Mouse (Mus musculus): ENCODE results near the gene Dhps. TPM values are rescaled to one million over a fixed set of nuclear protein-coding genes. Genes with fewer than 3 reads are reported as not detected.
"Not testable (repeated sequence)": the region's sequence is repeated elsewhere in the genome, so short reads cannot be mapped to it uniquely, and the experiment has no call there.

The Dhps gene
- total RNA-seq, 2 experiments from 2014 or later: 26.9 to 50.9 TPM

- ATAC-seq (ENCODE audit: poor library complexity, severe bottlenecking): no peak
These were observed 20.1 kb downstream of the Dhps start for GRCm38 (mm10) chr8:85091526-85092090.

- ATAC-seq (ENCODE audit: poor library complexity, severe bottlenecking): no peak
These were observed 23.5 kb downstream of the Dhps start for GRCm38 (mm10) chr8:85095051-85095450.

GRCm38 (mm10) chr8:85095566-85095965 lies 24.0 kb downstream of the Dhps start:
- no peak for ATAC-seq (ENCODE audit: poor library complexity, severe bottlenecking)

- ATAC-seq (ENCODE audit: poor library complexity, severe bottlenecking): no peak
These were observed 24.6 kb downstream of the Dhps start for GRCm38 (mm10) chr8:85096196-85096595.

- ATAC-seq (ENCODE audit: poor library complexity, severe bottlenecking): no peak
These were observed 25.3 kb downstream of the Dhps start for GRCm38 (mm10) chr8:85096850-85097249.

- no peak for ATAC-seq (ENCODE audit: poor library complexity, severe bottlenecking)
These were observed 28.6 kb downstream of the Dhps start for GRCm38 (mm10) chr8:85100076-85100665.

- no peak for ATAC-seq (ENCODE audit: poor library complexity, severe bottlenecking)
These were observed 41.7 kb downstream of the Dhps start for GRCm38 (mm10) chr8:85113241-85113640.

GRCm38 (mm10) chr8:85115501-85115900 lies 43.9 kb downstream of the Dhps start:
- no peak for ATAC-seq (ENCODE audit: poor library complexity, severe bottlenecking)

- no peak for ATAC-seq (ENCODE audit: poor library complexity, severe bottlenecking)
These were observed 45.4 kb downstream of the Dhps start for GRCm38 (mm10) chr8:85116984-85117383.

GRCm38 (mm10) chr8:85119052-85119981 lies 47.8 kb downstream of the Dhps start:
- peak; percentile 40; the same call in 1 of the 2 replicates for ATAC-seq (ENCODE audit: poor library complexity, severe bottlenecking)

GRCm38 (mm10) chr8:85120251-85120650 lies 48.7 kb downstream of the Dhps start:
- not testable (repeated sequence) for ATAC-seq (ENCODE audit: poor library complexity, severe bottlenecking)

- no peak for ATAC-seq (ENCODE audit: poor library complexity, severe bottlenecking)
These were observed 51.4 kb downstream of the Dhps start, which contains the start of gene Zfp791 for GRCm38 (mm10) chr8:85122995-85123394. Gene Zfp791, minus strand, starts transcription at chr8:85123095.

GRCm38 (mm10) chr8:85123691-85124090 lies 52.1 kb downstream of the Dhps start:
- ATAC-seq (ENCODE audit: poor library complexity, severe bottlenecking): no peak

Other genes starting within 250 kb of the Dhps start
- gene Dand5, start 248.9 kb upstream of the Dhps start, total RNA-seq (2015): 1.4 and 2.6 TPM in 2 replicates
- gene Dand5, start 248.9 kb upstream of the Dhps start, total RNA-seq (2017): 0.28 and 4.4 TPM in 2 replicates
- 6.3 and 6.6 TPM in 2 replicates for gene Gadd45gip1, start 240.2 kb upstream of the Dhps start, total RNA-seq (2015)
- gene Gadd45gip1, start 240.2 kb upstream of the Dhps start, total RNA-seq (2017): 13.9 and 20.5 TPM in 2 replicates
- gene Rad23a, start 231.1 kb upstream of the Dhps start, total RNA-seq (2015): 35.6 and 36.9 TPM in 2 replicates
- gene Rad23a, start 231.1 kb upstream of the Dhps start, total RNA-seq (2017): 27.6 and 29.5 TPM in 2 replicates
- gene Calr, start 224.8 kb upstream of the Dhps start, total RNA-seq (2015): 163 and 187 TPM in 2 replicates
- 821 and 830 TPM in 2 replicates for gene Calr, start 224.8 kb upstream of the Dhps start, total RNA-seq (2017)
- gene Farsa, start 214.8 kb upstream of the Dhps start, total RNA-seq (2015): 11.6 and 17.3 TPM in 2 replicates
- gene Farsa, start 214.8 kb upstream of the Dhps start, total RNA-seq (2017): 49.7 and 53.4 TPM in 2 replicates
- gene Syce2, start 199.6 kb upstream of the Dhps start, total RNA-seq (2015): 67.7 and 97.1 TPM in 2 replicates
- 46.2 and 47.5 TPM in 2 replicates for gene Syce2, start 199.6 kb upstream of the Dhps start, total RNA-seq (2017)
- gene Gcdh, start 177.8 kb upstream of the Dhps start, total RNA-seq (2015): 7.4 and 8.8 TPM in 2 replicates
- gene Gcdh, start 177.8 kb upstream of the Dhps start, total RNA-seq (2017): 9.7 and 11.9 TPM in 2 replicates
- 2.0 and 5.2 TPM in 2 replicates for gene Klf1, start 169.8 kb upstream of the Dhps start, total RNA-seq (2015)
- gene Klf1, start 169.8 kb upstream of the Dhps start, total RNA-seq (2017): 1.8 and 8.7 TPM in 2 replicates
- 15.2 and 30.1 TPM in 2 replicates for gene Dnase2a, start 163.2 kb upstream of the Dhps start, total RNA-seq (2015)
- gene Dnase2a, start 163.2 kb upstream of the Dhps start, total RNA-seq (2017): 27.4 and 39.0 TPM in 2 replicates
- gene Mast1, start 134.4 kb upstream of the Dhps start, total RNA-seq (2015): 0.02 TPM in 1 of 2 replicates, not detected in the other
- gene Mast1, start 134.4 kb upstream of the Dhps start, total RNA-seq (2017): 0.07 and 0.08 TPM in 2 replicates
- gene Rtbdn, start 124.8 kb upstream of the Dhps start, total RNA-seq (2015): not detected in 2 replicates
- not detected in 2 replicates for gene Rtbdn, start 124.8 kb upstream of the Dhps start, total RNA-seq (2017)
- 3.2 TPM in 1 of 2 replicates, not detected in the other for gene Gm49661, start 102.3 kb upstream of the Dhps start, total RNA-seq (2015)
- gene Gm49661, start 102.3 kb upstream of the Dhps start, total RNA-seq (2017): not detected in 2 replicates
- gene Prdx2, start 102.2 kb upstream of the Dhps start, total RNA-seq (2015): 180 and 184 TPM in 2 replicates
- gene Prdx2, start 102.2 kb upstream of the Dhps start, total RNA-seq (2017): 230 and 256 TPM in 2 replicates
- gene Rnaseh2a, start 102.0 kb upstream of the Dhps start, total RNA-seq (2015): 56.8 and 75.8 TPM in 2 replicates
- gene Rnaseh2a, start 102.0 kb upstream of the Dhps start, total RNA-seq (2017): 41.1 and 49.0 TPM in 2 replicates
- 45.5 and 60.4 TPM in 2 replicates for gene Junb, start 93.0 kb upstream of the Dhps start, total RNA-seq (2015)
- gene Junb, start 93.0 kb upstream of the Dhps start, total RNA-seq (2017): 110 and 125 TPM in 2 replicates
- gene Hook2, start 81.2 kb upstream of the Dhps start, total RNA-seq (2015): 0.82 and 1.1 TPM in 2 replicates
- 3.1 and 6.6 TPM in 2 replicates for gene Hook2, start 81.2 kb upstream of the Dhps start, total RNA-seq (2017)
- 0.07 TPM in 1 of 2 replicates, not detected in the other for gene Best2, start 57.2 kb upstream of the Dhps start, total RNA-seq (2015)
- gene Best2, start 57.2 kb upstream of the Dhps start, total RNA-seq (2017): not detected in 2 replicates
- 52.5 and 64.0 TPM in 2 replicates for gene Asna1, start 46.5 kb upstream of the Dhps start, total RNA-seq (2015)
- gene Asna1, start 46.5 kb upstream of the Dhps start, total RNA-seq (2017): 61.2 and 65.5 TPM in 2 replicates
- gene Trir, start 44.9 kb upstream of the Dhps start, total RNA-seq (2015): 138 and 141 TPM in 2 replicates
- 411 and 422 TPM in 2 replicates for gene Trir, start 44.9 kb upstream of the Dhps start, total RNA-seq (2017)
- gene Tnpo2, start 34.8 kb upstream of the Dhps start, total RNA-seq (2015): 13.2 and 18.8 TPM in 2 replicates
- gene Tnpo2, start 34.8 kb upstream of the Dhps start, total RNA-seq (2017): 13.1 and 17.7 TPM in 2 replicates
- gene Fbxw9, start 11.7 kb upstream of the Dhps start, total RNA-seq (2015): 2.1 and 4.1 TPM in 2 replicates
- 3.0 and 3.2 TPM in 2 replicates for gene Fbxw9, start 11.7 kb upstream of the Dhps start, total RNA-seq (2017)
- not detected in 2 replicates for gene Gm5741, start 3.8 kb upstream of the Dhps start, total RNA-seq (2015)
- not detected in 2 replicates for gene Gm5741, start 3.8 kb upstream of the Dhps start, total RNA-seq (2017)
- 116 and 119 TPM in 2 replicates for gene Wdr83os, start 9.0 kb downstream of the Dhps start, total RNA-seq (2015)
- gene Wdr83os, start 9.0 kb downstream of the Dhps start, total RNA-seq (2017): 27.8 and 39.4 TPM in 2 replicates
- 17.0 and 20.5 TPM in 2 replicates for gene Wdr83, start 9.5 kb downstream of the Dhps start, total RNA-seq (2015)
- gene Wdr83, start 9.5 kb downstream of the Dhps start, total RNA-seq (2017): 9.9 and 12.5 TPM in 2 replicates
- gene Man2b1, start 11.5 kb downstream of the Dhps start, total RNA-seq (2015): 204 TPM in 2 replicates
- gene Man2b1, start 11.5 kb downstream of the Dhps start, total RNA-seq (2017): 159 and 161 TPM in 2 replicates
- not detected in 2 replicates for gene Zfp791, start 51.3 kb downstream of the Dhps start, total RNA-seq (2015)
- not detected in 2 replicates for gene Zfp791, start 51.3 kb downstream of the Dhps start, total RNA-seq (2017)
- not detected in 2 replicates for gene Cks1brt, start 80.2 kb downstream of the Dhps start, total RNA-seq (2015)
- gene Cks1brt, start 80.2 kb downstream of the Dhps start, total RNA-seq (2017): not detected in 2 replicates
- gene Olfr371, start 154.2 kb downstream of the Dhps start, total RNA-seq (2015): not detected in 2 replicates
- not detected in 2 replicates for gene Olfr371, start 154.2 kb downstream of the Dhps start, total RNA-seq (2017)
- 62.3 and 68.5 TPM in 2 replicates for gene Orc6, start 227.9 kb downstream of the Dhps start, total RNA-seq (2015)
- 59.6 and 62.7 TPM in 2 replicates for gene Orc6, start 227.9 kb downstream of the Dhps start, total RNA-seq (2017)
- gene Vps35, start 228.0 kb downstream of the Dhps start, total RNA-seq (2015): 167 and 184 TPM in 2 replicates
- 162 and 164 TPM in 2 replicates for gene Vps35, start 228.0 kb downstream of the Dhps start, total RNA-seq (2017)

All from megakaryocyte, adult 5-6 weeks (primary cell).